In genomic region chr16:89827496-89828125, GRCm38 (mm10) we compare ENCODE assay signal across 10 mouse cellular contexts.
DNase-seq lines count a peak whose midpoint lies in the region; ATAC-seq lines count a peak whose summit lies in the region.
"Had no signal": no experiment of that assay in that cellular context is flagged by ENCODE, and none has a peak within 500 bp of the region (broad histone marks: within the 10 kb centered on the region; RNA-seq: fewer than 3 reads in every experiment).

No protein-coding gene starts in this region.

- H3K9ac ChIP-seq in heart, embryonic 11.5 days (ENCODE audit: low read depth, low read length): 0 out of 2 replicates have a peak overlapping the region, but pooled peaks have one; percentile 16
- no peak overlapping the region for H3K9ac ChIP-seq in liver, embryonic 12.5 days
- H3K9ac ChIP-seq: limb, embryonic 15.5 days had no signal

- H3K4me3 ChIP-seq in heart, embryonic 11.5 days (ENCODE audit: low read depth, low read length): no peak overlapping the region
- no peak overlapping the region for H3K4me3 ChIP-seq in liver, embryonic 12.5 days
- H3K4me3 ChIP-seq: limb, embryonic 15.5 days had no signal

- no peaks in the 10 kb centered on the region for H3K36me3 ChIP-seq in heart, embryonic 11.5 days (ENCODE audit: control insufficient read depth, insufficient read depth, low read length)
- H3K36me3 ChIP-seq in liver, embryonic 12.5 days: no peaks in the 10 kb centered on the region

- H3K27ac ChIP-seq in heart, embryonic 11.5 days (ENCODE audit: low read depth, low read length): peak overlapping the region; percentile 29; the same call in 1 of the 2 replicates
- H3K27ac ChIP-seq in liver, embryonic 12.5 days: no peak overlapping the region
- H3K27ac ChIP-seq: limb, embryonic 15.5 days had no signal

- no peaks in the 10 kb centered on the region for H3K27me3 ChIP-seq in heart, embryonic 11.5 days (ENCODE audit: control insufficient read depth, insufficient read depth, low read length)
- H3K27me3 ChIP-seq in liver, embryonic 12.5 days (replicated peaks): no peaks in the 10 kb centered on the region
- H3K27me3 ChIP-seq: CH12.LX; limb, embryonic 15.5 days had no signal

- H3K4me1 ChIP-seq in heart, embryonic 11.5 days (ENCODE audit: control insufficient read depth, insufficient read depth, low read length): peaks cover 48% of the 10 kb centered on the region
- H3K4me1 ChIP-seq in liver, embryonic 12.5 days: peaks cover 53% of the 10 kb centered on the region

- 55% methylated on average over 17 of the region's 17 CpGs for WGBS in heart, embryonic 11.5 days (ENCODE audit: insufficient replicate concordance)
- 48% methylated on average over 17 of the region's 17 CpGs for WGBS in liver, embryonic 12.5 days (ENCODE audit: insufficient replicate concordance)

- H3K4me2 ChIP-seq in heart, embryonic 11.5 days: no peak overlapping the region
- H3K4me2 ChIP-seq in liver, embryonic 12.5 days: no peak overlapping the region
- H3K4me2 ChIP-seq: limb, embryonic 15.5 days had no signal

- no peak for ATAC-seq in heart, embryonic 11.5 days (replicated peaks; ENCODE audit: insufficient number of reproducible peaks, low FRiP score, low TSS enrichment)
- 0 out of 2 replicates have a peak, but pooled peaks have one; percentile 1 for ATAC-seq in liver, embryonic 12.5 days

- no peak for DNase-seq in heart, adult 9 months (ENCODE audit: low spot score in 2 of 2)
- peak; percentile 50 to 59 for DNase-seq in right cerebral cortex, postnatal 10 days (ENCODE audit: low spot score in 2 of 2)
- no peak for DNase-seq in right cerebral cortex, adult 2 months (ENCODE audit: low spot score in 2 of 2)
- DNase-seq in B cell, adult 2 months: no peak
- no peak for DNase-seq in kidney, postnatal 14 days
- DNase-seq in urinary bladder, postnatal 4 days (ENCODE audit: low spot score in 2 of 2): no peak

- H3K9me3 ChIP-seq in heart, embryonic 11.5 days (replicated peaks; ENCODE audit: control insufficient read depth, low read length): no peaks in the 10 kb centered on the region
- H3K9me3 ChIP-seq in liver, embryonic 12.5 days (replicated peaks): no peaks in the 10 kb centered on the region
- H3K9me3 ChIP-seq: limb, embryonic 15.5 days had no signal

Comparison
In these comparisons a context has a peak if more than half of its experiments do, and no peak if none do; other contexts are left out.
1. DNase-seq: peak in right cerebral cortex, postnatal 10 days (2 of 2); none in heart, adult 9 months (0 of 2), right cerebral cortex, adult 2 months (0 of 2), B cell, adult 2 months (0 of 2), kidney, postnatal 14 days (single experiment) and urinary bladder, postnatal 4 days (0 of 2).